Mouse (Mus musculus) midbrain, embryonic 14.5 days (tissue): ENCODE data around the gene Tbc1d8b. TPM values are rescaled to one million over a fixed set of nuclear protein-coding genes. Genes with fewer than 3 reads are reported as not detected.

Source experiments
- ATAC-seq: fragments of 200-750 bp; cut with Nextera tagmentation; 2 replicates; pipeline ENCODE4 v1.8.0; 2017; ENCODE audit warnings: moderate number of reproducible peaks, moderate library complexity; ENCODE audit not compliant: low FRiP score, low TSS enrichment
- DNase-seq: peaks from one replicate; pipeline ENCODE4 v3.0.0-alpha.2; 2015
- H3K27ac ChIP-seq: fragments of 300-500 bp; sonication (generic); replicated peaks from 2 replicates; pipeline ENCODE4 v1.5.1; 2014; ENCODE audit warnings: mild to moderate bottlenecking, low read depth, low read length, moderate library complexity
- H3K27me3 ChIP-seq: fragments of 300-500 bp; sonication (generic); 2 replicates; pipeline ENCODE4 v1.6.1; 2014; ENCODE audit warnings: low read length, control low read depth, mixed read lengths; ENCODE audit not compliant: control insufficient read depth, insufficient read depth
- H3K36me3 ChIP-seq: fragments of 300-500 bp; sonication (generic); 2 replicates; pipeline ENCODE4 v1.6.1; 2014; ENCODE audit warnings: low read length, control low read depth; ENCODE audit not compliant: control insufficient read depth, insufficient read depth
- H3K4me1 ChIP-seq: fragments of 300-500 bp; sonication (generic); 2 replicates; pipeline ENCODE4 v1.6.1; 2014; ENCODE audit warnings: mild to moderate bottlenecking, antibody characterized with exemption, low read length, control low read depth; ENCODE audit not compliant: control insufficient read depth, insufficient read depth
- H3K4me2 ChIP-seq: fragments of 300-500 bp; sonication (generic); 2 replicates; pipeline ENCODE4 v1.6.1; 2014; ENCODE audit warnings: mild to moderate bottlenecking, low read length, moderate library complexity
- H3K4me3 ChIP-seq: fragments of 300-500 bp; sonication (generic); replicated peaks from 2 replicates; pipeline ENCODE4 v1.5.1; 2014; ENCODE audit warnings: low read depth, low read length
- H3K9ac ChIP-seq: fragments of 300-500 bp; sonication (generic); replicated peaks from 2 replicates; pipeline ENCODE4 v1.6.1; 2014; ENCODE audit warnings: mild to moderate bottlenecking, low read length, moderate library complexity
- H3K9me3 ChIP-seq: fragments of 300-500 bp; sonication (generic); 2 replicates; pipeline ENCODE4 v1.6.1; 2016; ENCODE audit warnings: low read length, control low read depth, mixed read lengths; ENCODE audit not compliant: control insufficient read depth
- WGBS: fragments of 180-500 bp; shearing (Covaris S2); extraction: QIAGEN DNeasy Blood & Tissue Kit; methylation state at CpG from one replicate; pipeline ENCODE4 v1.1.7; 2014; 5-methylcytosine and 5-hydroxymethylcytosine counted together
- polyA plus RNA-seq: library from polyadenylated mRNA; unstranded; fragments of >200 nt; fragmentation: Nextera tagmentation; extraction: Ambion mirVana; gene quantifications from 2 replicates; pipeline ENCODE4 v1.2.1, GENCODE M21; 2014

Tbc1d8b gene
- polyA plus RNA-seq, 1 experiment from 2014 or later = 0.21 TPM

DNA sequence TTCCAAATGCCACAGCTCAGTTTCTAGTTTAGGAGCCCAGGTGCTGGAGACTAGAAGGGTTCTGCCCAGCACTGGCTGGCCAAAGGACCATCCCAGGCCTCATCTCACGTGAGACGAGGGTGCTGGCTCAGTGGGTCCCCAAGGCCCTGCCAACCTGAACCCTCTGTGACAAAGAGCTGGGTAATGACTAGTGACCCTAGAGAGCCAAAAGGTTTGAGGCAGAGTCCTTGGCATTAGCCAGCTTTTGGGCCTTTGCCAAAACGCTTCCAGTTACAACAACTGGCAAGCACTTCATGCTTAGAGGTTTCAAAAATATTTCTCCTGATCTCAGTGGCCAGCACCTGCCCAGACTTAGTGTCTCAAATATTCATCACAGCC, 98.2 kb downstream of the Tbc1d8b start:
- ATAC-seq (peak; percentile 2; the same call in 1 of the 2 replicates), DNase-seq (no peak)
- 34% methylated on average over 3 of the region's 3 CpGs for WGBS
- Histone ChIP-seq H3K9ac (no peak overlapping the region), H3K9me3 (no peaks in the 10 kb centered on the region), H3K4me3 (no peak overlapping the region), H3K4me1 (0 out of 2 replicates have a peak, but pooled peaks cover 3% of the 10 kb centered on the region), H3K27ac (no peak overlapping the region), H3K36me3 (no peaks in the 10 kb centered on the region), H3K4me2 (no peak overlapping the region), H3K27me3 (0 out of 2 replicates have a peak, but pooled peaks cover 3% of the 10 kb centered on the region)

DNA sequence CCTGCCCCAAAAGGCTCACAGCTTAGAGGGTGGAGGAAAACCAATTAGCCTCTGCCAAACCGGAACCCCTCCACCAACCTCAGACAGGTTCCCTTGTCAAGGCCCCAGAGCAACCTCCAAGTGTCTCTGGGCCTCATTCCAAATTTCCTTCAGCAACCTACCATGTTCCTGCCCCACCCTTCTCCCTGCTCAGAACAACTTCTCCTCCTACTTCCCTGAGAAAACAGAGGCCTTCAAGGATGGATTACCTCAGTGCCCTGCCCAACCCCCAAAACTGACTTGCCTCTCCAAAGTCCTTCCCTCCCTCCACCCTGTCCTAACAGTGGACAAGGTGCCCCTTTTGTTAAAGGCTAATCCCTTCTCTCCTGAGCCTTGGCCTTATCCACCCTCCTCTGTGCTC, 101.0 kb downstream of the Tbc1d8b start:
- Histone ChIP-seq H3K9ac (no peak overlapping the region), H3K27me3 (no peaks in the 10 kb centered on the region), H3K4me2 (no peak overlapping the region), H3K9me3 (no peaks in the 10 kb centered on the region), H3K27ac (no peak overlapping the region), H3K4me1 (0 out of 2 replicates have a peak, but pooled peaks cover 3% of the 10 kb centered on the region), H3K36me3 (no peaks in the 10 kb centered on the region), H3K4me3 (no peak overlapping the region)
- 47% methylated on average over 1 of the region's 1 CpGs for WGBS
- no peak for DNase-seq
- ATAC-seq = no peak

DNA sequence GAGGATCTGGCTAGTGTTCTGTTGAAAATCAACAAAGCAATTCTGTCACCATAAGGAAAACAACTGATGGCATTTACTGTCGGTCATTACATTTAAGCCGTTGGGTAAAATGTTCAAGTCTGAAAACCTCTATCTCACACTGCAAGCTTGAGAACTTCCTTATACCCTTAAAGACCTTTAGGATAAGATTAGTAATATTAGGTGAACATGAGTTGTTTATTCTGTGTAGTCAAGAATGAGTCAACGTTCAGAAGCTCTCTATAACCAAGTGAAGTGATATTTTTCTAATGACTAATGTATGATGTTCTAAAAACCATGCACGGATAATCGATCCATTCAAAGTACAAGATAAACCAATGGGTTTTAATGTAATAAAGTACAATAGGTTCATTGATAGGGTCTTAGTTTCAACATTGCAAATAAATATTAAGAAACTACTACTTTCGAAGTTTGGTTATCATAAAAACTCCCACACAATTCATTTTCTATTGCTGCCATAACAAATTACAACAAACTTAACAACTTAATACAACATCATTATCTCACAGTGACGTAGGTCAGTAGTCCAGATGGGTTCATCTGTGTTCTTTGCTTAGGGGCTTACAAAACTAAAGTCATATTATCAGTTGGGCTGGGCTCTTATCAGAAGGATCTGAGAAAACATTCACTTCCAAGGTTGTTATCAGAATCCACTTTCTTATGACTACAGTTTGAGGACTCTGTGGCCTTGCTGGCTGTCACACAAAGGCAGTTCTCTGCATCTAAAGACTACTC, 109.5 kb downstream of the Tbc1d8b start:
- H3K9me3 ChIP-seq = no peaks in the 10 kb centered on the region
- ATAC-seq (no peak), DNase-seq (no peak)
- no peak overlapping the region for H3K4me2 ChIP-seq
- 88% methylated on average over 7 of the region's 7 CpGs for WGBS
- no peaks in the 10 kb centered on the region; the same call in 1 of the 2 replicates for H3K27me3 ChIP-seq
- no peaks in the 10 kb centered on the region for H3K4me1 ChIP-seq
- H3K4me3 ChIP-seq = no peak overlapping the region
- H3K36me3 ChIP-seq = no peaks in the 10 kb centered on the region
- H3K27ac ChIP-seq = no peak overlapping the region
- no peak overlapping the region for H3K9ac ChIP-seq

DNA sequence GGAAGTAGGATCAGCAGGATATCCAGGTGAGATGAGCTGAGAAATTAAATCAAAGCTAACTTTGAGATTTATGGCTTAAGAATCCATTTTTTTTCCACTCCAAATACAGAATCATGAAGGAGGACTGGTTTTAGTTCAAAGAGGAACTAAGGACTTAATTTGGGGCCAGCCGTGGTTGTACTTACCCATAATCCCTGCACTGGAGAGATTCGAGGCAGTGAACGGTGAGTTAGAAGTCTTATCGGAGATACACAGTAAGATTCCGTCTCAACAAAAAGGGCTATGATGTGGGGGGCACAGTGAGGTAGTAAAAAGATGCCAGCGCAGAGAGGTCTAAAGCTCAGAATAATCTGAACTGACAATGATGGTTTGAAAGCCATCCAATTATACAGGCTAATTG, 111.2 kb downstream of the Tbc1d8b start:
- Histone ChIP-seq H3K9ac (no peak overlapping the region), H3K36me3 (no peaks in the 10 kb centered on the region), H3K27me3 (no peaks in the 10 kb centered on the region; the same call in 1 of the 2 replicates), H3K9me3 (no peaks in the 10 kb centered on the region), H3K4me1 (no peaks in the 10 kb centered on the region), H3K4me3 (no peak overlapping the region), H3K4me2 (no peak overlapping the region), H3K27ac (no peak overlapping the region)
- DNase-seq = no peak
- no peak for ATAC-seq
- 58% methylated on average over 6 of the region's 6 CpGs for WGBS

DNA sequence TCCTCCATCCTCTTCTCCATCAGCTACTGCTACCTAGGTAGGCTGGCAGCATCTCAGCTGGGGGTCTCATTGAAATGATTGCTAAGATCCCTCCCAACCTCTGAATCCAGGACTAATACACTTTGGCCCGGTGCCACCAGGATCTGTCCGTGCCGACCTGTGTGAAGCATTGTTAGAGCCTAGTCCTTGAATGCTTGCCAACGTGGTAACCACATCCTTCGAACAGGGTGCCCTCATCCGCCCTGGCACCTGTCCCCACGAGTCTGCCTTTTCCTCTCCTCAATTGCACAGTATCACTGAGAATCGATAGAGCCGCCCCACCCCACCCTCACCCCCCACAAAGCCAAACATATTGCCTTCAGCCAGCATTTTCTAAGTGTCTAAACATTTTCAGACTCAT, 113.1 kb downstream of the Tbc1d8b start:
- DNase-seq = no peak
- Histone ChIP-seq H3K4me2 (no peak overlapping the region), H3K27me3 (no peaks in the 10 kb centered on the region; the same call in 1 of the 2 replicates), H3K27ac (no peak overlapping the region), H3K36me3 (no peaks in the 10 kb centered on the region), H3K4me1 (no peaks in the 10 kb centered on the region), H3K9ac (no peak overlapping the region), H3K9me3 (no peaks in the 10 kb centered on the region), H3K4me3 (no peak overlapping the region)
- WGBS = 80% methylated on average over 9 of the region's 9 CpGs
- no peak for ATAC-seq

DNA sequence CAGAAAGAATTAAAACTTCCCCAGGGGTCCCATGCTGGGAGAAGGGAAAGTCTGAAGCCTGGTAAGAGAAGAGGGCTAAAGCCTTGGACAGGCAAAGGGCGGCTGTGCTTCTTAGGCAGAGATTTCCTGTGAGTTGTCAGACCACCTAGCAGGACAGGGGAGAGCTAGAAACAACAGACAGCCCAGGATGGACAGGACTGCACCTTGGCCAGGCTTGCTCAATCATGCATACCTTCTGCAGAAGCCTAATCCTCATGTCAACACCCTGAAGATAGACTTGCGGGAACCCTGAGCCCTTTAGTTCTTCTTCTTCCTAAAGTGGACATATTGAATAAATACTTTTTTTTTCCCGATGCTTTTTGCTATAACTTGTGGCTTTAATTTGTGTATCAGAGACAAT, 115.2 kb downstream of the Tbc1d8b start:
- Histone ChIP-seq H3K4me3 (no peak overlapping the region), H3K27ac (no peak overlapping the region), H3K36me3 (no peaks in the 10 kb centered on the region), H3K4me1 (no peaks in the 10 kb centered on the region), H3K9me3 (no peaks in the 10 kb centered on the region), H3K4me2 (no peak overlapping the region), H3K9ac (no peak overlapping the region), H3K27me3 (no peaks in the 10 kb centered on the region; the same call in 1 of the 2 replicates)
- DNase-seq (no peak), ATAC-seq (no peak)
- WGBS = 71% methylated on average over 3 of the region's 3 CpGs

DNA sequence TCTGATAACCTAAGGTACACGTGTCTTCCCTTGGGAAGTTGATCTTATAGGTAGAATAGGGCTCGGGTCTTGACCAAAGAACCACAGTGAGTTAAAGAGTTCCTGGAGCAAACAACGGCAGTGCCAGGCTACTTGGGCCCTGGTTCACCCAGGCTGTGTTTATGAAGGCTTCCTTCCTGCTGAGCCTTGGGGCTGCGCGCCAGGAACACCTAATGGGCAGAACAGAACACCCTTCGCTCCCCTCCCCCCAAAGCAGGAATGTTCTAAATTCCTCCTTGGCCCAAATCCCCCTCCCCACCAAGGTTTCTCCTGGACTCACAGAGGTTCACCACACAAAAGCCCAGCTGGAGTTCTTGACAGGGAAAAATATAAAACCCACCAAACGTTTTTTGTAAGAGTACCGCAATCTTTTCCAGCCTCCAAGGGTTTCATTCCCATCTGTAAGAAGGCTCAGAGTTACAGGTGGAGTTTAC, 115.6 kb downstream of the Tbc1d8b start, which contains the start of gene Cldn2:
TSS of gene Cldn2 (plus strand) at position 423 of the 473 bp plus-strand sequence.
- Histone ChIP-seq H3K27me3 (no peaks in the 10 kb centered on the region; the same call in 1 of the 2 replicates), H3K4me3 (no peak within 1 kb of the TSS), H3K4me1 (no peaks in the 10 kb centered on the region), H3K9ac (no peak within 1 kb of the TSS), H3K4me2 (no peak within 1 kb of the TSS), H3K36me3 (no peaks in the 10 kb centered on the region), H3K9me3 (no peaks in the 10 kb centered on the region), H3K27ac (no peak within 1 kb of the TSS)
- DNase-seq (no peak), ATAC-seq (no peak)
- WGBS = 63% methylated on average over 8 of the region's 8 CpGs
